Mouse (Mus musculus) kidney, adult 2 months (tissue): ENCODE results near the gene Epha1. TPM values are rescaled to one million over a fixed set of nuclear protein-coding genes. Genes with fewer than 3 reads are reported as not detected.

ENCODE experiments used
- DNase-seq: peaks from one replicate; pipeline ENCODE4 v3.0.0; 2021
- H3K27ac ChIP-seq: fragments of 200-500 bp; 2 replicates; pipeline ENCODE4 v1.5.1; 2012; ENCODE audit warnings: low read depth, low read length, control low read depth, inconsistent platforms; ENCODE audit not compliant: insufficient read depth
- H3K27me3 ChIP-seq: fragments of 200-500 bp; replicated peaks from 2 replicates; pipeline ENCODE4 v1.6.1; 2012; ENCODE audit warnings: mild to moderate bottlenecking, moderate library complexity, low read length, inconsistent platforms; ENCODE audit not compliant: control insufficient read depth, insufficient read depth
- H3K36me3 ChIP-seq: fragments of 200-500 bp; 2 replicates; pipeline ENCODE4 v1.6.1; 2012; ENCODE audit warnings: mild to moderate bottlenecking, moderate library complexity, low read length, inconsistent platforms; ENCODE audit not compliant: control insufficient read depth, insufficient read depth
- H3K4me1 ChIP-seq: fragments of 200-500 bp; 2 replicates; pipeline ENCODE4 v1.6.1; 2011; ENCODE audit warnings: low read length; ENCODE audit not compliant: control insufficient read depth, insufficient read depth
- H3K4me3 ChIP-seq: fragments of 200-500 bp; 2 replicates; pipeline ENCODE4 v1.5.1; 2011; ENCODE audit warnings: mild to moderate bottlenecking, low read depth, low read length, control low read depth; ENCODE audit not compliant: insufficient read depth
- CTCF ChIP-seq: fragments of 200-500 bp; conservative IDR thresholded peaks from 2 replicates; pipeline ENCODE4 v1.5.1; 2011; ENCODE audit warnings: low read depth, mild to moderate bottlenecking, control low read depth, low read length, moderate library complexity, mixed read lengths; ENCODE audit not compliant: insufficient read depth, insufficient read length
- POLR2A ChIP-seq: fragments of 200-500 bp; IDR thresholded peaks from one replicate; pipeline ENCODE4 v1.6.1; 2011; ENCODE audit warnings: low read depth, low read length, control low read depth
- WGBS: fragments of 180-500 bp; shearing (Covaris S2); methylation state at CpG from one replicate; pipeline ENCODE4 v1.1.7; 2018; 5-methylcytosine and 5-hydroxymethylcytosine counted together
- polyA plus RNA-seq: library from polyadenylated mRNA; depleted of rRNA; stranded (reverse); fragments of >200 nt; gene quantifications from 2 replicates; pipeline ENCODE4 v1.2.3, GENCODE M21; 2012

The Epha1 gene
- polyA plus RNA-seq, 1 experiment, result 17.0 TPM

DNA sequence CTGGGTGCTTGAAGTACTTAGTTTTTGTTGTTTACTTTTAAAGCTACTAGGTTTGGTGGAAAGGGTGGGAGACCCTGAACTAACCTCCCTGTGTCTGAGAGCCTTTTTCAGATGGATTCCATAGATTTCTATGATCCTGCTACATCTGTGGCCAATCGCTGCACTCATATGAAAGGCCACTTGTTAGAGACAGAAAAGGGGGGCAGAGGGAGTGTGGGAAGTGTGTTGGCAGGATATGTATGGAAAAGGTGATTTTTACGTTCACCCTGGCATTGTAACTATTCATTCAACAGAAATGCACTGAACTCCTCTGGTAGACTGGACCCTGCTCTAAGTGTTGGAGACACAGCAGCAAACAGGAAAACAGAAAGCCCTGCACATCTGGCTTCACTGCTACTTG lies 8.2 kb upstream of the Epha1 start:
- H3K36me3 ChIP-seq, result no peaks in the 10 kb centered on the region
- DNase-seq, result no peak
- no peaks in the 10 kb centered on the region; the same call in 1 of the 2 replicates for H3K27me3 ChIP-seq
- peaks cover 4% of the 10 kb centered on the region; the same call in 1 of the 2 replicates for H3K4me1 ChIP-seq
- 82% methylated on average over 2 of the region's 2 CpGs for WGBS
- no peak overlapping the region for H3K27ac ChIP-seq
- TF ChIP-seq CTCF (no peak), POLR2A (no peak)
- H3K4me3 ChIP-seq, result no peak overlapping the region

DNA sequence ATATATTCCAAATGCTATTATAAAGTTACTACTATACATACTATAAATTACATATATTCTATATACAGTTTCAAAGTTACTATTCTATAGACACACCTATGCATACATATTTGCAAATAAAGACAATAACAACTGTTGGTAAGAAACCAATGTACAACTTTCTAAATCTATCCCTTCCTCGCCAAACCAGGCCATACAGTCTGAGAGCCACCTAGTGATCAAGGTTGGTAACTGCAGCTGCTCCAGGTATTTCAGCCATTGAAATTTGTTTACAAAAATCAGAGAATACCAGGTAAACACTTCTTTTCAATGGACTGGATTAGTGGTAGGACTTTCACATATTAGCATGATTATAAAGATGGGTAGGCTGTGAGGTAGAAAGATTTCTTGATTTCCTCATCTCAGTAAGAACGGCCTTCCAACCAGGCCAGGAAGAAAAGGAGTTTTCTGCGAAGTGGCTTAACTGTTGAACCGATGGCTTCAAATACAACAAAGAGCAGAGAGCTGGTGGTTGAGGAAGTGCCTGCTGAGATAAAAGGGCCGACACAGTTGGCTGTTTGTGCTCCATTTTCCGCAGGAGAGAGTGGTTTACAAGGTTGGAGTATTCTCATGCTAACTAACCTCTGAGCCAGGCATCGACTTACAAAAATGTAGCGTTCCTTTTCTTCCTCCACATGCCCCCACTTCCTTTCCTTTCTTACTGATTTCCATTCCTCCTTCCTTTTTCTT lies 7.5 kb upstream of the Epha1 start:
- peak; percentile 66 for DNase-seq
- peak; percentile 76 for TF ChIP-seq CTCF
- no peak for TF ChIP-seq POLR2A
- Histone ChIP-seq H3K27me3 (no peaks in the 10 kb centered on the region; the same call in 1 of the 2 replicates), H3K4me3 (no peak overlapping the region), H3K4me1 (peaks cover 4% of the 10 kb centered on the region; the same call in 1 of the 2 replicates), H3K27ac (no peak overlapping the region), H3K36me3 (no peaks in the 10 kb centered on the region)
- 33% methylated on average over 8 of the region's 8 CpGs for WGBS

DNA sequence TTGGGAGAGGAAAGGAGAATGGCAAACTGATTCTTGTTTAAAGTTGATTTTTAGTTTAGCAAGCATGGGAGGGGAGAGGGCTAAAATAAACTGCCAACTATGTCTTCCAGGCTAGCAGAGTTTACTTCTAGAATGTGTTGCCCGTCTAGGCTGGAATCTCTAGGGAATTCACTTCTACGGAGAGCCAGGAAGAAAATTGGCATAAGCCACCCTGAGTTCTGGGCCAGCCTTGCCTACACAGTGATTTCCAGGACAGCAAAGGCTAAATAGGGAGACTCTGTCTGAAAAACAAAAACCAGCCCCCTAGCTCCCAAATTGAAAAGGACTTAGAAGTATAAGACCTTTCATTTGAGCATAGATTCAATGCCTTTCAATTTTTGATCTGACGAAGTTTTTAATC lies 6.5 kb upstream of the Epha1 start:
- no peaks in the 10 kb centered on the region for H3K36me3 ChIP-seq
- WGBS, result 79% methylated on average over 3 of the region's 3 CpGs
- H3K27ac ChIP-seq, result no peak overlapping the region
- no peak overlapping the region for H3K4me3 ChIP-seq
- peaks cover 4% of the 10 kb centered on the region; the same call in 1 of the 2 replicates for H3K4me1 ChIP-seq
- H3K27me3 ChIP-seq, result no peaks in the 10 kb centered on the region
- no peak for TF ChIP-seq POLR2A
- TF ChIP-seq CTCF, result no peak
- no peak for DNase-seq

DNA sequence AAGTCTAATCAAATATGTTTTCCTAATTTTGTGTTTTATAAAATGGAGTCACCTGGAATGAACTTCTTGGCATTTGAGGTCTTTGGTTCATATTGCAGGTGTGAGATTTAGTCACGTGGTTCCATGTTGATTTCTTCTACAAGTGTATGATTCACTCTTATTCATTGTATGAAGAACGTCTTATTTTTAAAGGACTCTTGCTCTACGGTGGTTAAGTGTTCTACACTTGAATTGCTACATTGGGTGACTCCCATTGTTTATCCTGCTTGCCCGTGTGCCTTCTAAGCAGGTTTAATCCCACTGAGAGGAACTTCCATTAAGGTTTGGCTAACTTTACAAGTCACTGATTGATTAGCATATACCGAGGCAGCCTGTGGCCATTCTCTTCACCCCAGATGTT lies 4.2 kb upstream of the Epha1 start:
- Histone ChIP-seq H3K4me3 (no peak overlapping the region), H3K27ac (no peak overlapping the region), H3K4me1 (peaks cover 10% of the 10 kb centered on the region), H3K27me3 (no peaks in the 10 kb centered on the region), H3K36me3 (no peaks in the 10 kb centered on the region)
- WGBS, result 88% methylated on average over 5 of the region's 5 CpGs
- no peak for TF ChIP-seq POLR2A
- no peak for TF ChIP-seq CTCF
- DNase-seq, result no peak

DNA sequence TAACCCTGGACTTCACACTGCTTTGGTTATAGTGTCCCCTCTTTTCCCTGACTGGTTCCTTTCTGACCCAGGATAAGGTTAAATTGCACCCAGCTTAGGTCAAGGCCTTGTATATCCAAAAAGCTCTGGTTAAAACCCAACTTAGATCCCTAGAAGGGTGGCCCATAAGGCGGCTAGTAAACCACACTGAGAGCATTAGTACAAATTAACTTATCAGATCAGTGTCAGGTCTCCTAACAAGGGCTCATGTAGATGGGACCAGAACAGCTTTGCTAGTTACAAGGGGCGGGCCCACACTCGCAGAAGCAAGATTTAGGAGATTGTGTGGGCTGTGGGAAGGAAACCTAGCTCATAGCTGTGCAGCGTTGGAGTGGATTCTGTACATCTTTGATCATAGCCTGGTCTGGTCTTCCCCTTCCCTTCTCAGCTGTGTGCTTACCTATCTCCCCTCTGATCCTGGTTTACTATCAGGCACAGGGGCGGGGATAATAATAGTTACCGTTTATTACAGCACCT lies 3.5 kb upstream of the Epha1 start:
- no peak for DNase-seq
- Histone ChIP-seq H3K4me3 (no peak overlapping the region), H3K4me1 (peaks cover 10% of the 10 kb centered on the region), H3K27ac (no peak overlapping the region), H3K27me3 (no peaks in the 10 kb centered on the region), H3K36me3 (no peaks in the 10 kb centered on the region)
- 73% methylated on average over 6 of the region's 6 CpGs for WGBS
- TF ChIP-seq CTCF, result no peak
- no peak for TF ChIP-seq POLR2A

DNA sequence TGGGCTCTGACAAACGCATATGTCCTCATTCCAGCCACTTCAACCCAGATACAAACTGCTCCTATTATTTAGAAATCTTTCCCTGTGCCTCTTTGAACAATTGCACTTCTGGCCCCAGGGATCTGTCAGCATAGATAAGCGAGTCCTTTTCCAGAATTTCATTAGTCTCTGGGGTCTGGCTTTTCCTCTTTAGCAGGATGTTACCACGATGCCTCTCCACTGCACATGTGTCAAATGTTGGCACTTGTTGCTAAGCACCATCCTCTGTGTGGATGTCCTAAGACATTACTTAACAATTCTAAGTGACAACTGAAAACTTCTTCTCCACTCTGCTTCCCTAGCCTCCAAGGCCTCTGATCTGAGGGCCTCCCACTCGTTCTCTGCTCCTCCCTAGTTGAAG lies 2.9 kb upstream of the Epha1 start:
- WGBS, result 54% methylated on average over 4 of the region's 4 CpGs
- Histone ChIP-seq H3K4me3 (no peak overlapping the region), H3K27ac (no peak overlapping the region), H3K27me3 (no peaks in the 10 kb centered on the region), H3K36me3 (no peaks in the 10 kb centered on the region), H3K4me1 (peaks cover 10% of the 10 kb centered on the region)
- no peak for TF ChIP-seq POLR2A
- no peak for DNase-seq

DNA sequence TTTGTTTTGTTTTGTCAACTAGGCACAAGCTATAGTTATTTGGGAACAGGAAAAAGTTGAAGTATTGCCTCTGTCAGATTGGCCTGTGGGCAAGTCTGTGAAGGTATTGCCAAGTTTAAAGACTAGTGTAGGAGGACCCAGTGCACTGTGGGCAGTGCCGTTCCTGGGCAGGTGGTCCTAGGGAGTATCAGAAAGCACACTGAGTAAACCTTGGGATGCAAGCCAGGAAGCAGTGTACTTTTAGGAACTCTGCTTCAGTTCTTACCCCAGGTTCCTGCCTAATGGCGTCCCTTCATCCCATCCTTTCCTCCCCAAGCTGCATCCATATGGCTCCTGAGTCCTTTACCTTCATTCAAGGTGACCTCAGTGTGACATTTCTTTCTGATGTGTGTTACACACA lies 2.1 kb upstream of the Epha1 start:
- 68% methylated on average over 2 of the region's 2 CpGs for WGBS
- peaks cover 17% of the 10 kb centered on the region for H3K4me1 ChIP-seq
- DNase-seq, result no peak
- H3K27me3 ChIP-seq, result no peaks in the 10 kb centered on the region
- H3K36me3 ChIP-seq, result no peaks in the 10 kb centered on the region
- TF ChIP-seq POLR2A, result no peak
- TF ChIP-seq CTCF, result no peak
- H3K4me3 ChIP-seq, result no peak overlapping the region
- H3K27ac ChIP-seq, result no peak overlapping the region

DNA sequence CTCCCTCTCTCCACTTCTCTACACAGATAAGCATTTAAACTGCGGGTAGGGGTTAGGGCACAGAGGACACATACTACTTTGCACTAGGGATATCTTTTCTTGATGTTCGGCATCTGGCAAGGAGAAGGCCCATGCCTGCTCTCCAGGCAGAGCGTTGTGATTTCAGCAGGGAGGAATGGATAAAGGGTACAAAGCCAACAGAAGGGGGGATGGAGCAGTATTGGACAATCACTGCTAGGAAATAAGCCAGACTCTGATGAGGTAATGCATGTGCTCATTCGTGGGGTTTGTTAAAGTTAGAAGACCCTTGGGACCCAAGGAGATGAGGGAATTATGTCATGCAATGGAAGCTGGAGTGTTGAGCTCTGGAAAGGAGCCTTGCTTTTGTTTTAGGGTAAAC lies 1.6 kb upstream of the Epha1 start:
- Histone ChIP-seq H3K36me3 (no peaks in the 10 kb centered on the region), H3K4me3 (no peak overlapping the region), H3K27me3 (no peaks in the 10 kb centered on the region), H3K4me1 (peaks cover 19% of the 10 kb centered on the region), H3K27ac (no peak overlapping the region)
- 85% methylated on average over 4 of the region's 4 CpGs for WGBS
- DNase-seq, result no peak
- no peak for TF ChIP-seq POLR2A
- no peak for TF ChIP-seq CTCF
